Mouse (Mus musculus) lung, postnatal 25 days (tissue): ENCODE data around the gene Pld5.
"Not testable (repeated sequence)": the region's sequence is repeated elsewhere in the genome, so short reads cannot be mapped to it uniquely, and the experiment has no call there.

Experiments used
- DNase-seq: peaks from one replicate; pipeline ENCODE4 v3.0.0; 2022; ENCODE audit warnings: low spot score

Gene Pld5

DNA sequence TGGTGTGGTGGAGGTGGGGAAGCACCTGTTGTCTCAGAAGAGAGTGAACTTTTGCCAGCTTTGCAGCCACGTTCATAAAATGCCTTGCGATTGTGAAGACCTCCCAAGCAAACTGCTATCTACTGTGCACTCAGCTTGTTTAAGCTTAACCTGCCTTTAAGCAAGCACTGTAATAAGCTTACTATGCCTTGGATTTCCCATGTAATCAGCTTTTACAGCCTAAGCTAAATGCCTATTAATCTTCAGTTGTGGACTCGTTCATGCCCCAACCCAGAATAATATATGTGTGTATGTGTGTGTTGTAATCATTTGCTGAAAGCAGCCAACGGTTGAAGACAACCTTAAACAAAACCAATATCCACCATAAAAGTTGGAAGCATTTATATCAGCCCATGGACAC, 232.1 kb downstream of the Pld5 start:
- DNase-seq, result no peak

DNA sequence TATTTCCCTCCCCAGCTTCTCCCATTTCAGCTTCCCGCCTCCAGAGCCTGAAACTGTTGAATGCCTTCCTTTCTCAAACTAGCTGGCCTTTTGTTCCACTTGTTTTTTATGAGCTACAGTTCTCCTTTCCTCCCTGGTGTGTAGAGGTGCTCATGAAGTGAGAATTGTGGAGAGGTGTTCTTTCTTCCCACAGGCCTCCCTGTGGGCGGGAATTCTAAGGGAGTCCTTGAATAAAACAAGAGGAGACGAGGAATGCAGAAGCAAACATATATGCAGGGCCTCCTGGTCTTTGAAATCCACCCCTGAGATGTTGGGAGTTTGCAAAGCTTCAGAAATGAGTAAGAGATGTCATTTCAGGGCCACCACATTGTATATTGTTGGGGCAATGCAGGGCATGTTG, 235.2 kb downstream of the Pld5 start:
- DNase-seq, result no peak

DNA sequence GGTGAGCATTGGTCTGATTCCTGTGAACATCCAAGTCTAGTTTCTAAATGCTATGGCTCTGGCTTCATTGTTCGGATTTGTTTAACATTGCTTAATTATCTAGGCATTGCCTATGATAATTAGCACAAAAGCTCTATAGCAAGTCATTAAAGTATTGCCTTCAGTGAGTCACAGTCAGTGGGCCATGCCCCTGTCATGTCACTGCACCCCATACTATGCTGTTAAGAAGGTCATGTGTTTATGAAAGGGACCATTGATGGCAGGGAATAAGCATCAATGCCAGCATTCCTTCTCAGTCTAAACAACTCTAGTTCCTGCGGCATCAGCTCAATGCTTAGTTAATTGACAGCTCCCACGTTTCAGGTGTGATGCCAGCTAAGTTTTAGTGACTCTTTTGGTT, 239.1 kb downstream of the Pld5 start:
- DNase-seq, result no peak

DNA sequence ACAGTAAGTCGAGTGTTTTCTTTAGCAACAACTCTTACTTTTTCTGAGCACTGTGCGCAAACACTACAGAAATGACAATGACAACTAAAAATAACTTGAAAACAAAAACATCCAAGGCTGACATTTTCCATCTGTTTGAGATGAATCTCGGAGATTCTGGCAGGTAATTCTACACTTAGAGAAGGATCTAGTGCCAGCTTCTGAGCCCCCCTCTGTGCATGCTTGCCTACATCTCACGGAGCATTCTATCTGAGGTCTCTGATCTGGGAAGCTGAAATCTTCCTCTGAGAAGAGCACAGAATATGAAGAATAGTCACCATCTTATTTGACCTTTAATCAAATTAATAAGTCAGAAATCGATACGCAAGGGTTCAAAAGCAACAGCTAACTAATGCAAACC, 240.4 kb downstream of the Pld5 start:
- no peak for DNase-seq

DNA sequence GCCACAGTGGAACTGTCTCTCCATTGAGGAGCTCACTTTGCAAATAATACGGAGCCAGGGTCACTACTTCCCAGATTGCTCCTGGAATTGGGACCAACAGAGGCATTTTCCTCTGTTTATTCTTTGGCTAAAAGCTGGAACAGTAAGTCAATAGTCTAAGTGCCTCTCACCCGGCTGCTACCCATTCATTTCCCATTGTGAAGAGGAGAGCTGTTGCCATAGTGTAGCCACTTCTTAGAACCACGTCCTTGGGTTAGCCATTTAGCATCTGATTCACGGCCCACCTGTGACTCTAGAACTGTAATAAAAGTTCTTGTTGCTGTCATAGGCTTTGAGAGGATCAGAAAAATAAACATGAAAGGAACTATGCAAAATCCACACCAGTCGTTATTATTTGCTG, 241.4 kb downstream of the Pld5 start:
- DNase-seq, result peak; percentile 22

DNA sequence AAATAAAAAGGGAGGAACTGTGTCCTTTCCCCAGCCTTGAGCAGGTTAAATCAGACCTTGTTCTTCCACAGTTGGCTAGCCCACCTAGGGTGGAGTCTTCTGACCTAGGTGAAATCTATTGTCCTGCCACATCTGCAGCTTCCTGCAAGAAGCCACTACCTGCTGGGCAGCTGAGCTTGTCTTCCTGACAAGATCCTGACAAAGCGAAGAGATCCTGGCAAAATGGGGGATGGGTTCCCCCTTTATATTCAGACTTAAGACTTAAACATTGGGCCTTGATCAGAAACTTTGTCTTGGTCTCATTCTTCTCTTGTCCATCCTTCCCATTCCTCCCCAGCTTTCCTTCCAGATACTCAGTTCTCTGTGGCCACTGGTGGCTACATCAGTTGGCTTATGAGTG, 246.0 kb downstream of the Pld5 start:
- DNase-seq, result no peak

DNA sequence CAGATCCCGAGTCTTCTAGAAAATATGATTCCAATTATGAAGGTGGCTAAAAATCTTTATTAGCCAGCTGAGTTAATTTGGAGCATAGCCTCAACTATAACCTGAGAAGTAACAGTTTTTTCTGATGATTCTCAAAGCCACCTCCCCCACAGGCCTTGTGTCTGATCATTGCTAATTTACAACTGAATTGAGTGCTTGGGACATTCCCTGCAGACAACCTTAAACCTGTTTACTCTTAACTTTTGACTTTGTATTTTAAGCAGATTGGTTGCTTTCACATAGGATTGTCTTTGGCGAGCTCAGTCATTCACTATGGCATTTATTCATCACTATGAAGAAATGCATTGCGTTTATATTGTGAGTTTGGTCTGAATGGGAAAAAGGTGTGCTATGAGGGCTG, 246.7 kb downstream of the Pld5 start:
- DNase-seq, result no peak

DNA sequence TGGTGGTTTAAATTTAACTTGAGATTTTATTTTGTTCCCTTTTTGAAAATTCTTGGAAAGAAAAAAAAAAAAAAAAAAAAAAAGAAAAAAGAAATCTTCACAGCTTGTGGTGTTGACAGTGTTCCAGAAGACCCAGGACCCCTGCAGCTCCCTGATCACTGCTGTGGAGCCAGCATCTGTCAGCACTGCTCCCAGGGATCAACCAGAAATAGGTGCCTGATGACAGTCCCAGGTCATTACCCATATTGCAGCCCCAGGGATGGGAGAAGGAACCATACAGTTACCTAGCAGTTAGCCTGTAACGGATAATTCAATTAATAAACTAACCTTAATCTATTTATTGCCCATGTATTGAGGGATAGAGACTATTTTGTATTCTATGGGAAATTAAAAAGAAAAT, 250.6 kb downstream of the Pld5 start:
- DNase-seq, result no peak

DNA sequence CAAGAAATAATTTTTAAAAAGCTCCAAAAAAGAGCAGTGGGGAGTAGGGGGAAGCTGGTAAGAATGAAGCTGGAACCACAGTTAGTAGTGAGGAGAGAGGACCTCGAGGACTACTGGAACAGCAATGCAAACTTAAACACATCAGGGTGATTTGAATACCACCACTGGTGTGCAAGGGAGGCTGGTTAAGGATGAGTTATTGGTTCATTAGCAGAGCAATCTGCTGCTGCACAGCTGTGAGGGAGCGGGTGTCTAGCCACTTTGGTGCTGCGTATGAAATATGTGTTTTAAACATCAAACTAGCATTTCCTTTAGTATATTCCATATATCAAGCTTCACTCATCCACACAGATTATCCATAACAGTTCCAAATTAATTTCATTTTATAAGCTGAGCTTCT, 256.6 kb downstream of the Pld5 start:
- no peak for DNase-seq

DNA sequence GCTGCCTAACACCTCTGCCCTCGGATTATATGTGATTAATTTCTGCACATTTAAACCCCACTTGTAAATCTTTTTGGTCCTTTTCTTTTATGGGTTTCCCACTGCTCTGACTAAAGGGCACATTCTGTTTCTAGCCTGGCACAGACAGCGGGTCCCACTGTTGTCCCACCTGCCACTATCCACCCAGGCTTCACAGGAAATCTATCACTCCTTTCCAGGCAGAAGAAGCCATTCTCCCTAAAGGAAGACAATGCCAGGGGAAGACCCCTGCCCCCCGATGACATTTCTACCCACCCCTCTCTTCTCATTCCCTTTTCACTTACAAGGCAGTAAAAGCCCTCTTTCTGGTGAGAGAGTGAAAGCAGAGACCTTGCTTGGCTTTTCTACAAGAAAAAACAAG, 259.0 kb downstream of the Pld5 start:
- no peak for DNase-seq

DNA sequence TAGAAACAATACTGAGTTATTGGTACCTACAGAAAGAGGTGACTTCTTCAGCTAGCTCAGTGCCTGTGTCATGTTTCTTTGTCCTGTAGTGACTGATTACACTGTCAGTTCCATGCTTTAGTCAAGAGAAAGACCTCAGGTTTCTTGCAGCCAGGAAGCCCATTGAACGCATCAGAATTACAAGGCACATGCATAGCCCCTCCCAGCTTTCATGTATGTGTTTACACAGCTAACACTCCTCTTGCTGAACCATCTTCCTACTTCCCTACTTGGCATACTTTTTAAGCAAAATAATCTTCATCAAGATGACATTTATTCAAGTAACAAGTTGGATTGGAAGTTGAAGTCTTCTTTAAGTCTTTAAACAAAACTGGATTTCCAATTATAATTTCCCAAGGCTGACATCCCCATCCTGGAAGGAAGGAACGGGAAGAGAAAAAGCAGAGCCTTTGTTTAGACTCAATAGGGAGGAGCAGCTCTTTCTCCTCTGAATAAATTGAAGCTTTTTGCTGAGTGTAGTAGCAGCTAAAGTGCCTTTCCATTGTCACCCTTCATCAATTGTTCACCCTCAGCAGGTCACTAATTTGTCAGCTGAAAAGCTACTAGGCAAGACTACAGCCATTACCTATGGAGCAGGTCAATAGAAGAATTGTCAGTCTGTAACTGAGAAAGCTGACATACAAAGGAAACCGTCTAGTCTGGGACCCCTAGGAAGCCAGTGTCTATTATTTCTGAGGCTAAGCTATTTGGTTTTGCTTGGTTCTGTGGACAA, 261.4 kb downstream of the Pld5 start:
- no peak for DNase-seq

DNA sequence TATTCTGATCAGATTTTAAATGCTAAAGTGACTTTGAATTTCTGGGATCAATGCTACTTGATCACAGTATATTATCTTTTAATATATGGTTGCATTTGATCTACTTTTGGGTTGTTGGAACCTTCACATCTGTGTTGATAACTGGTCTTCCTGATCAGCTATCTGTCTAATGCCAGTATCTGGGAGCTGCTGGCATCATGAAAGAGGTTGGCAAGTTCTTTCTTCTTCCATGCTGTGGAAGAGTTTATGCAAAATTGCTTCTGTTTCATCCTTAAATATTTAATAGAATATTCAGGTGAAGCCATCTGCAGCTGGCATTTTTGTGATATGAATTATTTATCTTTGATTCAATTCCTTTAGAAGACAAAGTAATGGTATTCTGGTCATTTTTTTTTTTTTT, 263.6 kb downstream of the Pld5 start:
- DNase-seq, result no peak

DNA sequence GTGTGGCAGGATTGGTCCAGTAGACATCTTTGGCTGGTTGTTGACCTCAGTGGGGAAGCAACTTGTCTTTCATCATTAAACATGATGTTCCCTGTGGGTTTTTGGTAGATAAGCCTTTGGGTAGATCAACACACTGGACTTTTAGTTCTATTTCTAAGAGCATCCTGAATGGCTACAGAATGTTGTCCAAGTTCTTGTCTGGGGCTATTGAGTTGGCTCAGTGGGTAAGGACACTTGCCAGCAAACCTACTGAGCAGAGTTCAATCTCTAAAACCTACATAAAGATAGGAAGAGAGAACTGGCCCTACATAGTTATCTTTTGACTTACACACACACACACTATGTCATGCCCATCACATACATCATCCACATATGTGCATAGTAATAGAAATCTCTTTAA, 264.0 kb downstream of the Pld5 start:
- no peak for DNase-seq

DNA sequence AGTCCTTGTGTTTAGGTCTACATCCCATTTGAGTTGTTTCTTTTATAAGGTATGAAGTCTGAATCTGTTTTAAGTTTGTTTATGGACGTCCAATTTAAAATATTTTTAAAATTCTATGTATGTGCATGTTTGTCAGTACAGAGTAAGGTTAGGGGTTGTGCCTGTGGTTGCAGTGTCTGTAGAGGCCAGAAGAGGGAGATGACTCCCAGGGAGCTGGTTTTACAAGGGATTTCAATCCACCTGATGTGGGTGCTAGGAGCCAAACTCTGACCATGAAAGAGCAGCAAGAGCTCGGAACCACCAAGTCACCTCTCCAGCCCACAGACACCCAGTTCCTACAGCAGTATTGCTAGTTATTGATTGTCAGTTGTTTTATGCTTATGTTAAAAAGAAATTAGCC, 266.7 kb downstream of the Pld5 start:
- no peak for DNase-seq

DNA sequence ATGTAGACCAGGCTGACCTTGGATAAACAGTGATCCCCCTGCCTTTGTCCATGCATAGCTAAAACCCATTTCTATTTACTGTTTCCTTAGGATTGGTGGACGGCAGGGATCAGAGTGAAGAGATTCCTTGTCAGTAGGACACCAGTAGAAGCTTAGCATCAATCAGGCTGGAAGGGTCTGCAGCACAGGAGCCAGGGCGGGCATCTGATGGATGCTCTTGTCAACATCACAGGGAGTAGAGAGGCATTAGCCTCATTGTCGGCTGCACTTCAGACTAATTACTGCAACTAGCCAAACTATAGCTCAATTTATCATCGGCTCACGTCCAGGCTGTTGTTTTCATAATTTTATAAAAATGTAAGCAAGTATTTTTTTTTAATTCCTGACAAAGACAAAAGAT, 274.5 kb downstream of the Pld5 start:
- no peak for DNase-seq

DNA sequence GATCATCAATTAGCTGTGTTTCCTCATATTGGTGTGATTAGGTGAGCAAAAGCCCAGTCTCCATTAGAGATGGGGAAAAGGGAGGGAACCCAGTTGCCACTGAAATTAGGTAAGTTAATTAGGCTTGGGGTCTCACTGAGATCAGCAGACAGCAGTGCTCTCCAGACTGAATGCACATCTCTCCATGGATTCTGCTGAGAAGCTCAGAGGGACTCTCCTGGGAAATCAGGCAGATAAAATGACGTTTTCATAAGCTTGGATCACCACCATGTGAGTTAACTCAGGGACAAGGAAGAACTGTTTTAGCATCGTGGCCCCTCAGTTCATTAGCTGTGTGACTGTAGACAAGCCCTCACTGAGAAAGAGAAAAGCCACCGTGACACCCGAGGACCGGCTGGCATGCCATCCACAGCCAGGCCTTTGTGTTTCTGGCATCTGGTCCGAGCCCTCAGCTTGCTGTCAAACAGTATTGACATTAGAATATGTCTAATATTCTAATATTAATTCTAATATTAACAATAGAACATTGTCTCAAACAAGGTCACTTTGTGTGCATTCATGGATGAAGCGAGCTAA, 277.9 kb downstream of the Pld5 start:
- no peak for DNase-seq

DNA sequence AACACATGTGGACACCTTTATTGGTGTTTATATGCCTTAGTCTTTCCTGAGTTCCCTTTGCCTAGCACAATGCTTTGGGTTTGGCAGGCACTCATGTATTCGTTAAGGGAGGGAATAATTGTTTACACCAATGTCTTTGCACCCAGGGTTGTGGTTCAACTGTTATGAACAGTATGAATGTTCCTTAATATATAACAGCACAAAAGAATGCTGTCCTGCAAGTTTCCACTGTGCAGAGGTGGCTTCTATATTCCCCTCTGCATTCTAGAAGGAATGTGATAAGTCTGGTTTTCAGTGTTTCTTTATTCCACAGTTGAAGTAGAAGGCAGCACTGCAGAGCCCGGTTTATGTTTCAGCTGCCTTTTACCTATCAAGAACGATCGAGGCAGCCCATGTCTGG, 286.2 kb downstream of the Pld5 start:
- peak; percentile 10 for DNase-seq

DNA sequence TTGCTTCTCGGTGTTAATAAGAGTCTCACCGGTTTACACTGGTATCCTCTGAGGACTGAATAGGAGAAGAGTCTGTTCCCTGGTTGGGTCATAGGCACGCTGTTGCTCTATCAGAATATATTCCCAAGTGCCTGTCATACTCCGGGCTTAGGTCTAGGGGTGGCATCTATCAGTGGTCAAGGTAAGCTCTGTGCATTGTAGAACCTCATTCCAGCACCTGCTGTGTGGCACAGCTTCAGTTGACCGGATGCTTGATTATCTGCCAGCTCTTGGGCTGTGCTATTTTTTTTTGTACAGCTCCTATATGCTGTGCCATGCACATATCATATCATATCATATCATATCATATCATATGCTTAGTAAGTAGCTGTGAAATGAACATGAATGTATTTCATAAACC, 286.7 kb downstream of the Pld5 start:
- no peak for DNase-seq

DNA sequence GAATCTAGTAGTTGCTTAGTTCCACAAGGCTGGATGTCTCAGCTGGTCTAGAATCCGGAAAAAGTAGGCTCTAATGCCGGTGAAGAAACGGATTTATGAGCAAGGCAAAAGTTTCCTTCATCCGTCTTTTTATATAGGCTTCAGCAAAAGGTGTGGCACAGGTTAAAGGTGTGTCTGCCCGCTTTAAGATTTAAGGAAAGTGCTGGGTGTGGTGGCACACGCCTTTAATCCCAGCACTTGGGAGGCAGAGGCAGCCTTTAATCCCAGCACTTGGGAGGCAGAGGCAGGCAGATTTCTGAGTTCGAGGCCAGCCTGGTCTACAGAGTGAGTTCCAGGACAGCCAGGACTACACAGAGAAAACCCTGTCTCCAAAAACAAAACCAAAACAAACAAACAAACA, 296.1 kb downstream of the Pld5 start, which contains the start of gene Rbm8a2:
Rbm8a2 (minus strand) TSS at position 101 of the 400 bp plus-strand sequence.
- not testable (repeated sequence) for DNase-seq

DNA sequence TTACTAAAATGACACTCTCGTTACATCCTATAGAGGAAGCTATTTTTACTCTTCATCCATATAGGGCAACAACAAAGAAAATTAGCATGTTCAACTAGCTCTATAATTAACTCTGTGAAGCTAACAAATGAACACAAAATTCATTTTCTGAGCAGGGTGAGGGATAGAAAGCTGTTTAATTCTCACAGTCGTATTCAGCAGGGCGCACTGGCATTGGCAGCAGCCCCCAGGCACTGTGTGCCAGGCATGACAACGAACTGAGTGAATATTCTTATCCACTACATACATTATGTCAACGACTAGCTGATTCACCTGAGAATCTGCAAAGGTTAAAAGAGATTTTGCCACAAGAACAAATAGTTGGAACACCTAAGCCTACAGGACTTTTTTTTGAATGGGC, 304.4 kb downstream of the Pld5 start:
- DNase-seq, result no peak

DNA sequence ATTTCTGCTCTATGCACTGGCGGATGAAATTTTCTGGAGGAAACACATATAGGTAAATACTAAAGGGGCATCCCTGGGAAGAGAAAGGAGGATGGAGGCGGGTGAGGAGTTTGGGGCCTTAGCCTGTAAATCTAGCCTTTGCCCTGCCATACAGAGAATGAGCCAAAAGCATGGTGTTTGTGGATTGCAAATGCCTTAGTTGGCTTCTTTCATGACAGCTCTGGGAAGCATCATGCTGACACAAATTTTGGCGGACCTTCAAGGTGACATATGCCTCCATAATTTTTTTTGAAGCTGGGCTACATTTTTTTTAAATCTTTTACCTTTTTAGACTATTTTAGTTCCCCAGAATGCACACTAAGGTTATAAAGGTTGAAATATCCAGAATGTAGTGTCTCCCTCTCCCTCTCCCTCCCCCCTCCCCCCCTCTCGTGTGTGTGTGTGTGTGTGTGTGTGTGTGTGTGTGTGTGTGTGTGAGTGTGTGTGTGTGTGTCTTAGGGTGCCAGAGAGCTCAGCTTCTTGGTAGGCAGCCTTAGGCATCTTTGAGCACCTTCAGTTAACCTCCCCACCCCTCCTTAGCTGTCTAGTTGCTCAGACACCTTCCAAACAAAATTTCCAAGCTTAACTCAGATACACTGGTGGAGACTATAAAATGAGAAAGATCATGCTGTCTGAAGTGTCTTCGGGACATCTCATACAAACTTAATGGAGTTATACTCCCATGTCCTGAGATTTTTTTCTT, 307.9 kb downstream of the Pld5 start:
- DNase-seq, result no peak

DNA sequence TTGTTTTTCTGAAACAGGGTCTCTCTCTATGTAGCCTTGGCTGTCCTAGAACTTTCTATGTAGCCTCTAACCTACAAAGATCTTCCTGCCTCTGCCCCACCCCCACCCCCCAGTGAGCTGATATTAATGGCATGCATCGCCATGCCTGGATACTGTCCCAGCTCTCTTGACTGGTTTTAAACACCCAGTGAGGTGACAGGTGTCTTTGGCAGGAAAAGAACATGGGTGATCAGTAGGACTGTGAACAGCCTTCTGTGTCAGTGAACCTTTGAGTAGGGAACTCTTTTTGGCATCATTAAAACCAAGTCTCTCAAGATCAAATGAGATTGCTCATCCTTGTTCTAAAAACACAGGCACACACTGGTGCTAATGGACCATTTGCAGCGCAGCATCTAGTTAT, 313.3 kb downstream of the Pld5 start:
- DNase-seq, result no peak

DNA sequence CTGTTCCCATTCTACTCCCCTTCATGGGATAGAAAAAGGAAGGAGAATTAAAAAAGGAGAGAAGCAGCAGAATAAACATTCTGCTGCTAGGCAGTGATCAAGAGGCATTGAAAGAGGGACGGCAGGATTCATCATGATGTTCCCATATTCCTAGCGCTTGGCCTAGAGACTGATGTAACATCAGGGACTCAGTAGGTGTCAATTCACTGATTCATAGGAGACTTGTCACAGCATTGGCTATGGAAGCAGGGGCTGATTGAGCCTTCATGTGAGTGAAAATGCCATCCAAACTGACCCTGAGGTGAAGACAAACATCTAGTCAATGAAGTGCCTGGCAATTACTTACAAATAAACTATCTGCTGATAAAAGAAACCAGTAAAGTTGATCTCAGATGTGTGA, 324.3 kb downstream of the Pld5 start:
- DNase-seq, result no peak
